Mouse (Mus musculus): ENCODE measurements around the gene Prr15.

DNA sequence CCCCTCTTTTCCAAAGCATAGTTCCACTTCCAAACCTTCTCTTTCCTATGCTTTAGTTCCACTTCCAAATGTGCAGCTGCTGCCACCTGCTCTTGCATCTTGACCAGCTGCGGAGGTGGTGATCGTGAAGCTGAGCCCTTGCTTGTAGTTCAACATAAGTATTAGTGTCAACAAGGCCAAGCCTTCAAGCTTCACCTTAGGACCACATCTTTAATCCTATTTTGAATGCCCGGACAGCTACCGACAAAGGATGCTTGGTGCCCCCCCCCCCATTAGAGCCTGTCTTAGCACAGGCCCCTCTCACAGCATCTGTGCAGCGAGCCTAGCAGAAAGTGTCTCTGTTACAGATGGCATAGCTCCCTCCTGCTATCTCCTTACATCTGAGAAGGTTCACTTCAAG, 47.8 kb upstream of the Prr15 start:
- TF ChIP-seq GATA1 (IDR thresholded peaks at IDR 0.05; ENCODE audit: borderline replicate concordance, low read length) (no peak), FLI1 (IDR thresholded peaks at IDR 0.05; ENCODE audit: low read length) (no peak)

Data from megakaryocyte, embryonic 14.5 days (primary cell).